Mouse (Mus musculus) skeletal muscle tissue, adult 2 months (tissue): ENCODE measurements around the gene Hfm1.

ENCODE experiments used
- DNase-seq: peaks from one replicate; pipeline ENCODE4 v3.0.0-alpha.2; 2012; ENCODE audit warnings: low read depth, low spot score

Hfm1 gene

DNA sequence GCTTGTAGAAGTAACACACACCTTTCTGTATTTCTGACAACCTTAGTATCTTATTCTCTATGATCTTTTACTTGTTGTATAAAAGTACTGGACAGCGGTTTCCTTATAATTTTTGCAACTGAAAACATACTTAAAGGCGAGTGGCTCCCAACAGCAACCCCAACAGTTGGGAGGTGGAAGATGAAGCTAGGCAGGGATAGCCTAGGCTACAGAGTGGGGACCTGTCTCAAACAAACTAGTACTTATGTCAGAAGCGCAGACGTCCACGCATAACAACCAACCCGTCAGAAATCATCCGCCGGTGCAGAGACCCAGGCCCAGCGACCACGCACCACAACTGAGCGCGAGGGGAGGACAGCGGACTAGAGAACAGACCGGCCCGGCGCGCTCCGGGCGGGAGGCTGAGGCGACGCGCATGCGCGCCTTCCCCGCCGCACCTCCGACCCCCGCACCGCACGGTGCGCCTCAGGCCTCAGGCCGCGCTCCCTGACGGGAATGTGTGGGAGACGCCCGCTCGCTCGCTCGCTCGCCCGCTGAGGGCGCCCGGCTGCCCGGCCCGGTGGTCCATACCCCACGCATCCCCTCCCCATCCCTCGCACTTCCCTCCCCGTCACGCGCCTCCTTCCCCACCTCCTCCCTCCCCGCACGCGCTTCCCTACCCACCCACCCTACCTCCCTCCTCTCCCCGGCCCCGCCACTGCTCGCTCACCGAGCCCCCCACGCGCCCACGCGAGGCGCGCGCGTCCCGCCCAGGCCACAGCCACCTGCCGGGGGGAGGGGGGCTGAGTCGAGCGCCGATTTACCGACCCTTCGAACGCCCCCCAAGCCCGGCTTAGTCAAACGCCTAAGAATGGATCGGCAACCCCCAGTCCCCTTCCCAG lies at the start of gene Hfm1:
Hfm1 (minus strand) TSS at position 834 of the 881 bp plus-strand sequence.
- DNase-seq = no peak

DNA sequence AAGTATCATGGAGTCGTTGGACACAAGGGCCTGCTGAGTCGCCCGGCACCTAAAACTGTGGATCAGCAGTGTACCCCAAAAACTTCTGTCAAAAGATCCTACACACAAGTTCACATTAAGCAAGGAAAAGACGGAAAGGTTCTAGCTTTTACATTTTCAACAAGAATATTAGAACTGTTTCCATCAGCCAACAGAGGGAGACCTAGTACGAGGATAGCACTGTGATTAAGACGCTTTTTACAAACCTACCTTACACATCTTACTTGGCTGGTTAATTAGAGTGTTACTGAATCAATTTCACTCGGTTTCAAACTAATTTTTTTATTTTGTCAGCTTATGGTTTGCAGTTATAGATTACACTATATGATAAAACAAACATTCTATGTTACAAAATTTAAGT lies 47.8 kb upstream of the Hfm1 start:
- no peak for DNase-seq

DNA sequence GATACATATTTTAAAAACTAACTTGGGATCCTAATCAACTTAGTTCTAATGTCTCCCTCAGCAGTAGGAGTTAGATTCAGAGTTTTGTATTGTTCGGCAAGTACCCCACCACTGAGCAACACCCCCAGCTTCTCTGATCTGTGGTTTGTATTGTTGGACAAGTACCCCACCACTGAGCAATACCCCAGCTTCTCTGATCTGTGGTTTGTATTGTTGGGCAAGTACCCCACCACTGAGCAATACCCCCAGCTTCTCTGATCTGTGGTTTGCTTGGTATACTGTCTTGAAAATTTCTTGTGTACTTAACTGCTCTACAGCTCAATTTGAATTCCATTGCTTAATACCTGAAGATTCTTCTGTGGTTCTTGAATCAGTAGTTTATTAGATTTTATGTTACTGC lies 41.5 kb upstream of the Hfm1 start:
- no peak for DNase-seq

DNA sequence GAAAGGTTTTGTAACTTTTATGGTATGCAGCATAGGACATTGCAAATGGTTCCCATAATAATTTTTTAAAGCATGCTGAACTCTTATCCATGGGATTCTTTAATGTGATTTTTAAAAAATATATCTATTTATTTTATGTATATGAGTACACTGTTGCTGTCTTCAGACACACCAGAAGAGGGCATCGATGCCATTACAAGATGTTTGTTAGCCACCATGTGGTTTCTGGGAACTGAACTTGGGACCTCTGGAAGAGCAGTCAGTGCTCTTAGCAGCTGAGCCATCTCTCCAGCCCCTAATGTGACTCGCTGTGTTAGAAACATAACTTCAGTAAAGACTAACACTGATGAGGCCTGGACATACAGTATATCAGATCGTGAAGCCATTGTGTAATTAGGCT lies 40.3 kb upstream of the Hfm1 start:
- no peak for DNase-seq

DNA sequence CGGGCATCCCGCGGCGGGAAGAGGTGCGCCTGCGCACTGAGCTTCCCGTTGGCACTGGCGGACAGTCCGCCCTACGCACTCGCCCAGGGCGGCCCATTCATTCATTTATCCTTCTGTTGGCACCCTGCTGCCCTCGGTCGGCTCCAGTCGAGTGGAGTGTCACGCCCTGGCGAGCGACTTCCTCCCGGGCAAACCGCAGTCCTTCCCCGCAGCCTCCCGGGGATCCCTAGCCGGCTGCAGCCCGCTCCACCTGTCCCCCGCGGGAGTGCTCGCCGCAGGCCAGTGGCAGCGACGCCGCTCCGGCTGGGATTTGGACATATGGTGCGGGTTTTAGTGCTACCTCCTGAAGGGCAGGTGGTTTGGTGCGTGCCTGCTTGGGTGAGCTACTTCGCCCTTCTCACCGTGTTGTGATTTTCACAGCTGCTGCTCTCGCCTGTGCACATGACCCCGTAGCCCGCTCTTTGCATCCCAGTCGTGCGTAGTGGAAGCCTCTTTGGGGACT lies 38.4 kb upstream of the Hfm1 start:
- no peak for DNase-seq

DNA sequence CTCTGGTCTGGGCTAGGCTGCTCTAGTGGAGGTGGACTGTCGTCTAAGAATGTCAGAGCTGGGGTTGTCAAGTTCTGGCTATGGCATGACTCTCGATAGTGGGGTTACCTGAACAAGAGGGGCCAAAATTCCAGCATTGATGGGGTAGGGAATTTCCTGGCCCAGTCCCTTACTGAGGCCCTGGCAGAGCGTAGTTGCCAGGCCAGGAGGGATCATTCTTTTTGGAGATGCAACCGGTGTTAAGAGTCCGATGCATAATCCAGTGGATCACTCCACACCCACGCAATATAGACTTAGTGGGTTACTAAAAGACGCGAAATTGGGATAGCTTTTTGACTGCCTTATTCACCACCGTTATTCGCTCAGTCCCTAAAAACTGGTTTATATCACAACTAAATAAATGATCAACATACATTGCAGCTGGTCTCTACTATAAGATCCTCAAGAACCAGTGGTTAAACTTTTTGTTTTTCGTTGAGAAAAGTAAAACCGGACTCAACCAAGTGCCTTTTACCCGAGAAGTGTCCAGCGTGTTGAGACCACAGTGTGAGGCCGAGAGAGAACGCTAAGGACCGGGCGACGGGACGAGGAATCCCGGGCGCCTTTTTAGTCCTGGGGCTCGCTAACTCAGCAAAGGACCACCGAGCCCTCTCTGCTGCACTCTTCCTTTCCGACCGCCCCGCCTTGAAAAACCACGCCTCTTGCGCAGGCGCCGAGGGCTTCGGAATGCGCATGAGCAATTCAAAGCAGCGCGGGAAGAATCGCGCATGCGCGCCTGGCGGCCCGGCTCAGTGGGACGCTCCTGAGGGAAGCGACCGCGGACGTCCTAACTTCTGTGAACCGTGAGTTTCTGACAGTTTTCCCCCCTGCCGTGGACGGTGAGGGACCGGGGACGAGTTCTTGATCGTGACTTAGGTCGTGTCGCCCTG lies 37.7 kb upstream of the Hfm1 start, which contains the start of gene Cdc7:
Cdc7 (plus strand) TSS at position 739 of the 929 bp plus-strand sequence.
- peak; percentile 86 for DNase-seq

DNA sequence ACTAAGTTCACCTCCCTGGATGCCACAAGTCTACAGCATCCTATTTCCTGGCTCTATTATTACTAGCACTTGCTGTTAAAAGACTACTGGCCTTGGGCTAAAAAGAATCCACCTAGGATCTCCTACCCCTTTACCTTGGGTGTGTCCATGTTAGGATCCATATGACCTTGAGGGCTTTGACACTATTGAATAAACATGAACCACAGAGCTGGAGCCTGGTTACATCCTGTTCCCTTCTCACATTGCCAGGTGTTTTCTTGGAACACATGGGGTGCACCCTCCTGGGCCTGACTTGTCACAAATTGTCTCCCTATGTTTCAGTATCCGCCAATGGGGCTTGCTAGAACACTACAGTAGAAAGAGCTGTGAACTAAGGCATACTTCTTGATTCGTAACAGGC lies 34.3 kb upstream of the Hfm1 start:
- DNase-seq = no peak

DNA sequence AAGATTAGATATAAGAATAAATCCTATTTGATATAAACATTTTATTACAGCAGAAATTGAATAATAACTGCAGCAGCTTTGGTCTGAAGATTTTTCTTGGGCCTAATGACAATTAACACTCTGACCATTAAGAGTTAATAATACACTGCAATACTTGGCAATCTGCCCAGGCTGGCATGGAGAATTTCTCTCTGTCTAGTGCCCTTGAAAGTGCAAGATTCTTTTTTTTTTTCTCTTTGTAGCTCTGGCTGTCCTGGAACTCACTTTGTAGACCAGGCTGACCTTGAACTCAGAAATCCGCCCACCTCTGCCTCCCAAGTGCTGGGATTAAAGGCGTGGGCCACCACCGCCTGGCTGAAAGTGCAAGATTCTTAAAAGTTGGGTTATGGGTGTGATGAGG lies 32.9 kb upstream of the Hfm1 start:
- no peak for DNase-seq

DNA sequence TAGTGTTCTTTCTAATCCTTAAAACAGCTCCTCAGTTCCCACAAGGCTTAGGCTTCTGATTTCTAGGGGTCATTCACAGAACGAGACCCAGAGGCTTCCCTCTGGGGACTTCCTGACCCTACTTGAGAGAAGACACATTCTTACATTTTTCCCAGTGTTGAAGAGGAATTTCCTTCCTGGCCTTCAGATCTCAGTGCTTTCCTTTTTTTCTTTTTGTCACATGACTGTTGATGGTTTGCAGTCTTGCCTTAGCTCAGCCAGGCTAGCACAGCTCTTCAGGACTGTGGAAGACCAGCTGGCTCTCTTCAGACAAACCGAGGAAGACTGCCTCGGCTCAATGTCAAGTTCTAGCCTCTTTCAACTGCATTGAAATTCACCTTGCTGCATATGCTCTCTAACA lies 30.3 kb upstream of the Hfm1 start:
- peak; percentile 18 for DNase-seq

DNA sequence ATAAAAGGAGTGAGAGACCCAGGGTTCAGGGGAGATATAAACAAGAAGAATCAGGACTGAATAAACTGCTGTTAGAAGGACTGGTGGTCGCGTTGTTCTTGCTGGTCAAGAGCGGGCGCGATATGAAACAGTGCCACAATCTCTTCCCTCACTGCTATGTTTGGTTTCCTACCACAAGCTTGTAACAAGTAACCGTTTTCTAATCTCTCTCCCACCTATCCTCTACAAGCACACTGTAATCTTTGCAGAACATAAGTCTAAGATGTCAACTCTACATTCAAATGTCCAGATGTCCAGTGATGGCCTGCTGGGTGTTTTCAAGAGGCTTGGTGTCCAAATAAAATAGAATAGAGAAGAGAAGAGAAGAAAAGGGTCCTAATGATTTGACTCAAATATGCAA lies 22.6 kb upstream of the Hfm1 start:
- no peak for DNase-seq

DNA sequence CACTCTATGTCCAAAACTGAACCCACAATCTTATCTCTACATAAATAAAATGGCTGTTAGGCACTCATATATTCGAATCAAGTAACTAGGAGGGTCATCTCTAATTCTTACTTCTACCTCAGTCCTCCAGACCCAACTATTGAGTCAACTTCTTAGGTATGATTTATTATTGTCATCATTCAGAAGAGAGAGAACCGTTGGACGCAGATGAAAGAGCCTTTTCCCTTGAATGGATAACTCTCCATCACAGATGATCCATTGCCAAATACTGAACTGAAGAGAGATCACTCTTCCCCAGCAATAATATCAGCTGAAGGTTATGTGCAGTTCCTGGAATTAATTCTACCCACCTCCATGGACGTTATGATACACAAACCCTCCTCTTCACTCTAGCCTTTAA lies 20.2 kb upstream of the Hfm1 start:
- no peak for DNase-seq

DNA sequence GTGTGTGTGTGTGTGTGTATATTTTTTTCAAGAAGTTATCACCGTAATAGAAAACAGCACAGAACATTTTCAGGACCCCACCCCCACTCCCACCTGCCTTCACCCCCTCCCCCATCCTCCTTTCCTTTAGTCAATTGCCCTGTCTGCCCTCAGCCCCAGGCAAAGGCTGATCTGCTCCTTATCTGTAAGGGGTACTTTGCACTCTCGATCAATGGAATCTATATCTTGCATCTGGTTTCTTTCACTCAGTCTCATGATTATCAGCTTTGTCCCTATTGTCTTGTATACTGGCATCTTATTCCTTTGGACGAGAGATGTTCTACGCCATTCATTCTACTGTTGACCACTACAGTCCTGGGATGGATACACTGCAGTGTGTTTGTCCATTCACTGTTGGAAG lies 1.9 kb upstream of the Hfm1 start:
- DNase-seq = no peak

DNA sequence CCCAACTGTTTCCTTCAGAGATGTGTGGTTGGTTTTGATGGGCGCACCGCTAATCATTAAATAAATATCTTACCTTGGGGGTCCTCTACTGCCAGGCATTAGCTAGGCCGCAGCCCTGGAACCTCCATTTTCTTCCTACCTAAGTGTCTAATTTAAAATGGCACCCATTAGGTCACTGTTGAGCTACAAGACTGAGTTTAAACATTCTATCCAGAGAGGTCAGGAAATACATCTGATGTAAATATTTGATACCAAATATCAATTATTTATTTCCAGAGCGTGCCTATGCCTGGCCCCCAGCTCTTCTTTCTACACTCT lies 207 bp upstream of the Hfm1 start:
- no peak for DNase-seq

DNA sequence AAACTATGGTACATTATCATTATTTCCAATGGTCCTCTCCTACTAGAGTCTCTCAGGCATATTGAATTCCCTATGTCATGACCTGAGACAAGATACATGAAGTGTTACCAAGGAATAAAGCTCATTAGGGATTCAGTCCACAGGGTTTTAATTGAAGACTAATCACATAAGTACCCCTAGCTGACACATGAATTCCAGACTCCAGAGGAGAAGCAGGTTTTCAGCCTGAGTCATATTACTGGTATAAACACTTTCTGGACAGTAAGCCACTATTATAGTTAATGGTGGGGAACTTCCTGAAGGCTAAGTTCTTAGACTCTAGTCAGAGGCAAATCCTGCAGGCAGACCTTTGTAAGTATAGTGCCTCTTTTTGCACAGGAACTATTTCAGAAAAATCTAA lies 6.8 kb downstream of the Hfm1 start:
- no peak for DNase-seq

DNA sequence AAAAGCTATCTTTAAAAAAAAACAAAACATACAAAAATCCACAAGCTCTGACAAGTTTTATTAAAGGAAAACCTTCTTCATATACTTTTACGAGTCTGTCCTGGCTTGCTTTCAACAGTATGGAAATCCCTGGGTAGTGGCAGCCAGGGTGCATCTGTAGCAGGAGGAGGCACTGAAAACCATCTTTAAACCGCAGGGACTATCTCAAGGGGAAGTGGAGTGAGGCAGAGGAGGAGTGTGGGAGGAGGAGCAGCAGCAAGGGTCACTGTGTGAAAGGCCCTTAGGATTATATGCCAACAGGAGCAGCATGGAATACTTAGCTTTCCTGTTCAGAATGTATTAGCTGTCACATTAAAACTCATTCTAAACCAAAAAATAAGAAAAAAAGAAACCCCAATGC lies 29.2 kb downstream of the Hfm1 start:
- DNase-seq = no peak

DNA sequence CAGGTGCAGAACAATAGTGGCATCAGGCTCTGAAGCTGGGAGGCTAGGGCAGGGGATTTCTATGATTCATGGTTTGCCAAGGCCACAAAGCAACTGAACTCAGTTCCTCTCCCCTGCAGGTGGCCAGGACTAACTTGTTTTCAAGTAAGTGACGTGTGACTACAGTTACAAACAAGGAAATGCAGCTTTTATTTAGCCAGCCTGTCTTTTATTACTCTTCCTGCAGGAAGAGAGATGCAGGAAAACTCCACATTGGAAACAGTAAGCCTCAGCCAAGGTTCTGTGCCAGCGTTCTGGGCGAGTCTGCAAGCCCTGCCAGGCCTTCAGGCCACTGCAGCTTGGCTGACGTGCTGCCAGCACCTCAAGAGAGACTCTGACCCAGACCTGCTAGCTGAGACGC lies 34.3 kb downstream of the Hfm1 start:
- DNase-seq = peak; percentile 32

DNA sequence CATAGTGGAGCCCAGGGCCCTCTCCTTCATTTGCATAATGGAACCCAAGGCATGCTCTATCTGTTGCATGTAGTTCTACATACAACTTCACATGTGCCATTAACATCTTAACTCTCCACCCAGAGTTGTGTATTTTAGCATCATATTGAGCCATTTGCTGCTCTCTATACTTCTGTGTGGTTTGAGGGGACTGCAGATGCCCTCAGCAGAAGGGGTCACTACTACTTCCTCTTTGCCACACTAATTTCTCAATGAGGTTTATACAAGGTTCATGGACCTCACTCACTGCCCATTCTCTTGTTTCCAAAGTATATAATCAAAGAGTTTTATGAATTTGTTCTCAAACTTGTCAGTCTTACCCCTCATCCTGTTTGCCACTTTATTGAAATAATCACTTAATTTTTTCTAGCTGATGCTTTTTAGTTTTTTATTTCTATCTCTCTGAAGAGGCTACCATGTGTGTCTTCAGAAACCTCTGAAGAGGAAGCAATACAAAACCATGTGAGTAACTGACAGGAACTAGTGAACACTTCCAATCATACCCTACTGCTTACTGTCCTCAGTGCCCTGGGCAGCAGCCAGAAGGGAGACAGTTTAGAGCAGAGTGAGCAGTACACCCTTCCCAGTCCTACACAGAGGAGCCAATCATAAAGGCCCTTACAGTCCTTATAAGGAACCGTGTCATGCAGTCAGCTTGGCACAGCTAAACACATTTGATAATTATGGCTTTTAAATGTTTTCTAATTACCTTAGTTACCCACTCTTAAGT lies 38.6 kb downstream of the Hfm1 start:
- no peak for DNase-seq

DNA sequence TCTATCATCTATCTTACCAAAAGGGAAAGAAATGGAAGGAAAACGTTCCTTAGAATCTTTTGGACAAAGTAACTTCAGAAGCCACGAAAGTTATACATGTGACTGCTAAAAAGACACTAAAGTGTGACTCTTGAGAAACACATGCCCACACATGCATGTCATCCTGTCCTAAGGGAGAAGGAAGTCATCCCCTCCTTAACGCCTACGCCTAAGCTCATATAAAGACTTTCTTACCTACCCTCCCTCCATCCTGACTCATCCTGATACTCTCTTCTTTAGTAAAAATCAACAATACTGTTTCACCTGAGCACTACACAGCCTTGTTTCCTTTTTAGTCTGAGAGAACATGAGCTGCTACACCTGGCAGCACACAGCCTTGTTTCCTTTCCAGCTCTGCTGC lies 40.6 kb downstream of the Hfm1 start:
- DNase-seq = no peak

DNA sequence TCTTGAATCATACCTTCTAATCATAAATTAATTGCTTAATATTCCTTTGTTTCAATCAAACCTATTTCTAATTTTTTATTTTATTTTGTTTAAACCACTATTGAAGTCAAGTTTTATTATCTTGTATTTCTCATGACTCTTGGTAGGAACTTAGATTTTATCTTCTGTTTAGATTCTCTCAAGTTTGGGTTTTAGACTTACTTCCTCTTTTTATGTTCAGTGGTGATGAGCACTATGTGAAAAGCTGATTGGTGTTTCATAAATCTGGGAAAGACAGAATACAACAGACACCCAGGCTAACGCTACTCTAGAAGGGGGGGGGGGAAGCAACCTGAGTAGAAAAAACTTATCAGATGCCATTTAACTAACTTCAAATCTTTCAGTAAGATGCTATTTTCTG lies 49.7 kb downstream of the Hfm1 start:
- DNase-seq = no peak

DNA sequence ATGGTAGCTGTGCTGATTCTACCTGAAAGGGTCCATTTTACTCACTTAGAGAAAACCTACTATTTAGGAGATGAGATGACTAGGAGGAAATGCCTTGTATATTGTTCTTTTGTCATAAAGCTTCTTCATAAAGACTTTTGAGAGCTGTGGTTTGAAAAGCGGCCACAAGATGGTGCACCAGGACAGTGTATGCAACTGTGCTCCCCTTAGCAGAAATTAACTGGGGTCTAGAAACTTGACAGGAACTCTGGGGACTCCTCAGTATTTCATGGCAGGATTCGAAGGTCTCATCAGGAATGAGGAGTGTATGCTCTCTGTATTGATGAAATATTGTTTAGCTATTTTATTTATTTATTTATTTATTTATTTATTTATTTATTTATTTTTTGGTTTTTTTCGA lies 65.7 kb downstream of the Hfm1 start:
- DNase-seq = peak; percentile 19

DNA sequence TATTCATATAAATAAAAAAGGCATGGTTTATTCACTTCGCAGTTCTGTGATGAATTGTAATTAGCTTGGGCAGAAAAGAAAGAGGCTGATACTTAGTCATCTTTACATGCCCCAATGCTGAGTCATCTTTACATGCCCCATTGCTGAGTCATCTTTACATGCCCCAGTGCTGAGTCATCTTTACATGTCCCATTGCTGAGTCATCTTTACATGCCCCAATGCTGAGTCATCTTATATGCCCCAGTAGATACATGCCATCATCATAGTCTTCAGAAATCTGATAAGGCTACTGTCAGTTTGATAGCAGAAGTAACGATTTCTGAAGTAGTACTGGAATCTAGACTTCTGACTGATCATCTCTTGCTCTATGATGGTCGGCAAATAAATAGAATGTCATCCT lies 72.8 kb downstream of the Hfm1 start:
- DNase-seq = no peak

DNA sequence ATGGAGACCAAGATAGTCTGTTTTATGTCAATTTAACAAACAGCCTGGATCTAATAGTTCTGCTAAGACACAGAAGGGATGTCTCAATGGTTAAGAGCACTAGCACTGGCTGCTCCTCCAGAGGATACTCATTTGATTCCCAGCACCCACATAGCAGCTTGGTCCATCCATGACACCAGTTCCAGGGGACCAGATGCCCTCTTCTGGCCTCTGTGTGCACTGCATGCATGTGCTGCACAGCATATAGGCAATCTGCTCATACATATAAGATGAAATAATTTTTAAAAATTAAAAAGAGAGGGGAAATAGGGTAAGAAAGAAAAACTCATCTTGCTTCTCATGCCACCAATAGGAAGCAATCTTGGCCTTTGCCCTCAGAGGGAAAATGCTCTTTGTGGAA lies 79.1 kb downstream of the Hfm1 start:
- DNase-seq = no peak
